Mouse (Mus musculus): ENCODE data around the gene Smlr1. TPM values are rescaled to one million over a fixed set of nuclear protein-coding genes. Genes with fewer than 3 reads are reported as not detected.
A peak's percentile ranks its signal among the peaks of the same experiment; 100 is the strongest.

The Smlr1 gene
- total RNA-seq (2014; rRNA removed) = 0.05 TPM in 1 of 2 replicates, not detected in the other
- not detected in 2 replicates for polyA plus RNA-seq (2015; fragmentation: Nextera tagmentation; extraction: Ambion mirVana)

- no peak for ATAC-seq (ENCODE audit: low FRiP score)
- no peak for DNase-seq (ENCODE audit: low spot score)
- Histone ChIP-seq H3K27ac (ENCODE audit: low read depth, low read length) (no peak within 1 kb of the TSS), H3K36me3 (ENCODE audit: insufficient read depth, low read length) (no peaks in the 10 kb centered on the region), H3K4me1 (ENCODE audit: insufficient read depth, low read length) (no peaks in the 10 kb centered on the region), H3K9ac (replicated peaks; ENCODE audit: low read length, poor library complexity, severe bottlenecking) (no peak within 1 kb of the TSS), H3K27me3 (ENCODE audit: insufficient read depth, low read length) (no peaks in the 10 kb centered on the region), H3K9me3 (ENCODE audit: low read length) (no peaks in the 10 kb centered on the region), H3K4me3 (ENCODE audit: low read depth, low read length) (no peak within 1 kb of the TSS), H3K4me2 (ENCODE audit: low read depth, low read length, poor library complexity, severe bottlenecking) (no peak within 1 kb of the TSS)
- WGBS = 94% methylated on average over 10 of the region's 10 CpGs
- TF ChIP-seq CTCF (IDR thresholded peaks at IDR 0.05) = no peak
These were observed at the start of gene Smlr1 for GRCm38 (mm10) chr10:25535891-25536331. Gene Smlr1, minus strand, starts transcription at chr10:25536267.

DNA sequence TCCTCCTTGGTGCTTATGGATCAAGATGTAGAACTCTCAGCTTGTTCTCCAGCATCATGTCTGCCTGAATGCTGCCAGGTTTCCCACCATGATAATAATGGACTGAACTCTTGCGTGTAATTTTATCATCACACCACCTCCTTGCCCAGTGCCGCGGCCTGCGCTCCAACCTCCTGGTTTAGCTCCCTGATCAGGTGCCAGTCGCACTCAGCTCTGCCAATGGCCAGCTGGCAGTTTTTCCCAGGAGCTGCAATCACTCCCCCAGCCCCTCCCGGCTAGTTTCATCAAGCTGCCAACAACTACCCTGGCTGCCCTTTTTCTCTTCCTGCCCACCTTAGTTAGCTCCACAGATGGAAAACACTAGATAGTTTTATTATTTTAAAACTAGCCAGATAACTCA lies 48.8 kb upstream of the Smlr1 start:
- H3K4me3 ChIP-seq (ENCODE audit: low read depth, low read length) = no peak overlapping the region
- H3K9ac ChIP-seq (replicated peaks; ENCODE audit: low read length, poor library complexity, severe bottlenecking) = no peak overlapping the region
- ATAC-seq (ENCODE audit: low FRiP score) (no peak), DNase-seq (ENCODE audit: low spot score) (peak; percentile 70)
- H3K4me1 ChIP-seq (ENCODE audit: insufficient read depth, low read length) = no peaks in the 10 kb centered on the region
- no peak overlapping the region for H3K4me2 ChIP-seq (ENCODE audit: low read depth, low read length, poor library complexity, severe bottlenecking)
- no peaks in the 10 kb centered on the region for H3K36me3 ChIP-seq (ENCODE audit: insufficient read depth, low read length)
- TF ChIP-seq CTCF (IDR thresholded peaks at IDR 0.05) = no peak
- 94% methylated on average over 6 of the region's 6 CpGs for WGBS
- no peaks in the 10 kb centered on the region for H3K27me3 ChIP-seq (ENCODE audit: insufficient read depth, low read length)
- no peaks in the 10 kb centered on the region for H3K9me3 ChIP-seq (ENCODE audit: low read length)
- H3K27ac ChIP-seq (ENCODE audit: low read depth, low read length) = no peak overlapping the region

GRCm38 (mm10) chr10:25580066-25580465 lies 44.0 kb upstream of the Smlr1 start:
- no peak overlapping the region for H3K4me2 ChIP-seq (ENCODE audit: low read depth, low read length, poor library complexity, severe bottlenecking)
- ATAC-seq (ENCODE audit: low FRiP score) (no peak), DNase-seq (ENCODE audit: low spot score) (no peak)
- no peaks in the 10 kb centered on the region for H3K27me3 ChIP-seq (ENCODE audit: insufficient read depth, low read length)
- no peaks in the 10 kb centered on the region for H3K4me1 ChIP-seq (ENCODE audit: insufficient read depth, low read length)
- no peaks in the 10 kb centered on the region for H3K9me3 ChIP-seq (ENCODE audit: low read length)
- no peak for TF ChIP-seq CTCF (IDR thresholded peaks at IDR 0.05)
- WGBS = 72% methylated on average over 2 of the region's 2 CpGs
- H3K9ac ChIP-seq (replicated peaks; ENCODE audit: low read length, poor library complexity, severe bottlenecking) = no peak overlapping the region
- H3K27ac ChIP-seq (ENCODE audit: low read depth, low read length) = no peak overlapping the region
- H3K4me3 ChIP-seq (ENCODE audit: low read depth, low read length) = no peak overlapping the region
- no peaks in the 10 kb centered on the region for H3K36me3 ChIP-seq (ENCODE audit: insufficient read depth, low read length)

DNA sequence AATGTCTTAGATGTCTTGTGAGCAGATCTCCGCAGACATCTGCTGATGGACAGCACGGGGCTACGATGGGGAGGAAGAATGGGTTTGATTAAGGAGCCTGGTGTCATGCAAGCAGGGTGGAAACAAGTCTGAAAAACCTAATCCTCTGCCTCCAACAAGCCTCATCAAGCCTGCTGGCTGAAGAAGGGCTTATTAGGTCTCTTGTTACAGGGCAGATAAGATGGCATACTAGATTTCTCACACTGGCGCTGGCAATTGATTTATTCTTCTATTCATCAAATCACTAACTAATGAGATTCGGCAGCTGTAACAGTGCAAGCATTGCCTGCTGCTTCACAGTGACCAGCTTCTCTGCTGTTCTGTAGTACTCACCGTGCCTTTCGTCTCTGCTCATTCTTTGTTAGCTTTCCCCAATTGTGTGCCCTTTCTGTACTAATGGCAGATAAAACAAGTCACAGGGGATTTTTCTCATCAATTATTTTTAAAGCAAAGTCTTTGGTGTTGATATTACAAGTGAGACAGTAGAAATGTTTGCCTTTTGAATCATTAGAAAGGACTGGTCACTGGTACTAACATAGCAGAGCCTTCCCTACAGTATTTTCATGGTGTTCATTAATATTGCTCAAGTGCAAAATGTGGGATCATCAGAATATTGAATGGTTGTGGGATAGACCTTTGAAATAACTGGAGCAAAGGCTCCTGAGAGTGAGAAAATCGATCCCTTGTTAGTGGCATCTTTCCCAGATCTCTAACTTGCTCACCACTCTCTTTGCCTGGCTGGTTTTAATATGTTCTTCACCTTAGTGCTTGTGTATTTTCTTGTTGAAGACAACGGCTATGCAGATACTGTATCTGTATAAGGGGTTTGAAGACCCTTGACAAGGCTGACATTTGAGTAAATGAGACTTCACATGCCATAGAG lies 35.5 kb upstream of the Smlr1 start:
- DNase-seq (ENCODE audit: low spot score) = peak; percentile 38
- Histone ChIP-seq H3K27ac (ENCODE audit: low read depth, low read length) (0 out of 2 replicates have a peak overlapping the region, but pooled peaks have one; percentile 26), H3K4me3 (ENCODE audit: low read depth, low read length) (no peak overlapping the region), H3K27me3 (ENCODE audit: insufficient read depth, low read length) (no peaks in the 10 kb centered on the region), H3K9me3 (ENCODE audit: low read length) (no peaks in the 10 kb centered on the region), H3K9ac (replicated peaks; ENCODE audit: low read length, poor library complexity, severe bottlenecking) (no peak overlapping the region), H3K36me3 (ENCODE audit: insufficient read depth, low read length) (no peaks in the 10 kb centered on the region), H3K4me1 (ENCODE audit: insufficient read depth, low read length) (no peaks in the 10 kb centered on the region; the same call in 1 of the 2 replicates), H3K4me2 (ENCODE audit: low read depth, low read length, poor library complexity, severe bottlenecking) (no peak overlapping the region; the same call in 1 of the 2 replicates)
- peak; percentile 68 for ATAC-seq (ENCODE audit: low FRiP score)
- 20% methylated on average over 9 of the region's 9 CpGs for WGBS
- TF ChIP-seq CTCF (IDR thresholded peaks at IDR 0.05) = no peak

GRCm38 (mm10) chr10:25552936-25553335 lies 16.9 kb upstream of the Smlr1 start:
- no peak overlapping the region for H3K4me3 ChIP-seq (ENCODE audit: low read depth, low read length)
- H3K27ac ChIP-seq (ENCODE audit: low read depth, low read length) = no peak overlapping the region
- whole genome bisulfite sequencing = 65% methylated on average over 4 of the region's 4 CpGs
- ATAC-seq (ENCODE audit: low FRiP score) (no peak), DNase-seq (ENCODE audit: low spot score) (no peak)
- no peaks in the 10 kb centered on the region for H3K36me3 ChIP-seq (ENCODE audit: insufficient read depth, low read length)
- no peak for TF ChIP-seq CTCF (IDR thresholded peaks at IDR 0.05)
- no peaks in the 10 kb centered on the region for H3K4me1 ChIP-seq (ENCODE audit: insufficient read depth, low read length)
- H3K9ac ChIP-seq (replicated peaks; ENCODE audit: low read length, poor library complexity, severe bottlenecking) = no peak overlapping the region
- no peak overlapping the region for H3K4me2 ChIP-seq (ENCODE audit: low read depth, low read length, poor library complexity, severe bottlenecking)
- H3K27me3 ChIP-seq (ENCODE audit: insufficient read depth, low read length) = no peaks in the 10 kb centered on the region
- H3K9me3 ChIP-seq (ENCODE audit: low read length) = no peaks in the 10 kb centered on the region

DNA sequence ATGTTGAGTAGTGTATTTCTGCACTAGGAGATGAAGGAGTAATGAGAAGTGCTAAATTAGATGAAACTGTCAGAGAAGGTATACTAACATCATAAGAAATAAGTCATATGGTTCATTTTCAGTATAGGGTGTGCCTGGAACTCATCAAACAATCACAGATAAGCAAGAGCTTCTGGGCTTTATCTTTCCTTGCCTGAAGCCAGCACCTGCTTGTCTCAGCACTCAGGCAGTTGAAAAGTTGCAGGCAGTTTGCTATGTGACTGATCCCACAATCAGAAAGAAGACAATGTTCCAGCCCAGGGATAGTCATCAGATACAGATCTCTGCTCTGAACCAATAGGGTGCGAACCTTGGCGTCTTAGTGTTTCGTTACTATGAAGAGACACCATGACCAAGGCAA lies 5.0 kb upstream of the Smlr1 start:
- Histone ChIP-seq H3K9me3 (ENCODE audit: low read length) (no peaks in the 10 kb centered on the region), H3K4me1 (ENCODE audit: insufficient read depth, low read length) (no peaks in the 10 kb centered on the region), H3K27me3 (ENCODE audit: insufficient read depth, low read length) (no peaks in the 10 kb centered on the region), H3K9ac (replicated peaks; ENCODE audit: low read length, poor library complexity, severe bottlenecking) (no peak overlapping the region), H3K27ac (ENCODE audit: low read depth, low read length) (no peak overlapping the region), H3K4me3 (ENCODE audit: low read depth, low read length) (no peak overlapping the region), H3K4me2 (ENCODE audit: low read depth, low read length, poor library complexity, severe bottlenecking) (no peak overlapping the region), H3K36me3 (ENCODE audit: insufficient read depth, low read length) (no peaks in the 10 kb centered on the region)
- no peak for ATAC-seq (ENCODE audit: low FRiP score)
- DNase-seq (ENCODE audit: low spot score) = no peak
- 94% methylated on average over 3 of the region's 3 CpGs for WGBS
- no peak for TF ChIP-seq CTCF (IDR thresholded peaks at IDR 0.05)

Measured in midbrain, postnatal 0 days (tissue).